Mouse (Mus musculus) bone marrow, adult 2 months (tissue): ENCODE data around the gene Las1l.

Experiments
- CTCF ChIP-seq: fragments of 200-500 bp; IDR thresholded peaks from 2 replicates; pipeline ENCODE4 v1.5.1; 2011; ENCODE audit warnings: low read length, control low read depth; ENCODE audit not compliant: control insufficient read depth, insufficient read depth
- POLR2A ChIP-seq: fragments of 200-500 bp; IDR thresholded peaks from 2 replicates; pipeline ENCODE4 v1.6.1; 2011; ENCODE audit warnings: low read depth, mild to moderate bottlenecking, control low read depth, low read length, borderline replicate concordance; ENCODE audit not compliant: control insufficient read depth

GRCm38 (mm10) chrX:95967847-95968593, 11.3 kb upstream of the Las1l start:
- TF ChIP-seq CTCF (peak; percentile 22; the same call in 1 of the 2 replicates), POLR2A (no peak)
